Comparison of ENCODE assay signal across 9 mouse cellular contexts in the genomic region with DNA sequence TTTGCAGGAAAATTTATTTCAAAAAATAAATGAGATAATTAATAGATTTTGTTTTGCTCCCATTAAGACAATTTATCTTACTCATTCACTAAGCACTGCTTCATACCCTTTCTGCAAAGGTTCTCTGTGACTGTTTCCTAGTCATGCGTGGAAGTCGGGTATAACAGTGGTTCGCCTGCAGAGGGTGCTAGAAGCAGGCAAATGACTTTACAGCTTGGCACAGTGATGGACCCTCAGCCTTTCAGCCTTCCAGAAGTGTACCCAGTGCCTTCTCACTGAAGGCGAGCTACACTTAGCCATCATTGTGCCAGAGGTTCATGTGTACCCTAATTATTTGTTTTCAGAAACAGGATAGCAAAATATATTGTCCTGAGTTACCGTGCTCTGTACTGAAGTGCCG.
A peak's percentile ranks its signal among the peaks of the same experiment; 100 is the strongest.
DNase-seq lines count a peak whose midpoint lies in the region; ATAC-seq and TF ChIP-seq lines count a peak whose summit lies in the region.
"Had no signal": no experiment of that assay in that cellular context is flagged by ENCODE, and none has a peak within 500 bp of the region (broad histone marks: within the 10 kb centered on the region; RNA-seq: fewer than 3 reads in every experiment).

No protein-coding gene starts in this region.

- H3K27me3 ChIP-seq in kidney, adult 2 months (replicated peaks; ENCODE audit: control insufficient read depth, insufficient read depth, low read length) = no peaks in the 10 kb centered on the region
- H3K27me3 ChIP-seq in Patski = no peaks in the 10 kb centered on the region
- no peaks in the 10 kb centered on the region for H3K27me3 ChIP-seq in forebrain, embryonic 10.5 days (ENCODE audit: poor library complexity, severe bottlenecking)
- H3K27me3 ChIP-seq: embryonic facial prominence, embryonic 13.5 days had no signal

- POLR2A ChIA-PET in Patski (lab: Charles Lee) = no interaction called here

- peaks cover 6% of the 10 kb centered on the region for H3K36me3 ChIP-seq in kidney, adult 2 months (ENCODE audit: control insufficient read depth, insufficient read depth, low read length)
- H3K36me3 ChIP-seq in forebrain, embryonic 10.5 days (replicated peaks) = peaks cover 29% of the 10 kb centered on the region

- no peaks in the 10 kb centered on the region for H3K4me1 ChIP-seq in kidney, adult 2 months (ENCODE audit: control insufficient read depth, insufficient read depth, low read length)
- H3K4me1 ChIP-seq in forebrain, embryonic 10.5 days = no peaks in the 10 kb centered on the region
- H3K4me1 ChIP-seq in lung, adult 2 months (ENCODE audit: control insufficient read depth, insufficient read depth, low read length) = no peaks in the 10 kb centered on the region
- H3K4me1 ChIP-seq: embryonic facial prominence, embryonic 13.5 days had no signal

- peak; percentile 16 for DNase-seq in kidney, adult 2 months
- DNase-seq in kidney, postnatal 25 days = no peak
- no peak for DNase-seq in Patski (ENCODE audit: low read depth, low spot score)
- DNase-seq in forebrain, embryonic 10.5 days (ENCODE audit: extremely low spot score, low spot score) = peak; percentile 31
- DNase-seq in hindlimb bud, embryonic 11.5 days (ENCODE audit: extremely low spot score, low read depth, low spot score) = peak; percentile 26
- peak; percentile 27 for DNase-seq in lung, adult 2 months
- DNase-seq in retina, postnatal 1 day = peak; percentile 69
- DNase-seq in yolk sac, embryonic 10.5 days (ENCODE audit: low spot score) = no peak

- CTCF ChIA-PET in Patski (lab: Charles Lee) = interaction anchor here (1.1 to 2.4 kb wide), 7 partner anchors 10 to 31 kb away, joined by 3 to 9 read pairs (median 4); no protein-coding TSS in a partner anchor

- no peak for ATAC-seq in Patski

- in situ Hi-C loops in Patski (cut with MboI; ENCODE audit: low pct_unique_long_range_greater_than_20kb) = no loop called here

- no peak overlapping the region for H3K4me3 ChIP-seq in kidney, adult 2 months (ENCODE audit: insufficient read depth, low read depth, low read length)
- no peak overlapping the region for H3K4me3 ChIP-seq in forebrain, embryonic 10.5 days
- no peak overlapping the region for H3K4me3 ChIP-seq in lung, adult 2 months (replicated peaks; ENCODE audit: extremely low read depth, low read depth, low read length)
- H3K4me3 ChIP-seq: embryonic facial prominence, embryonic 13.5 days had no signal

- H3K9me3 ChIP-seq in forebrain, embryonic 10.5 days = no peaks in the 10 kb centered on the region
- H3K9me3 ChIP-seq: embryonic facial prominence, embryonic 13.5 days had no signal

- WGBS in kidney, adult 2 months = 68% methylated on average over 6 of the region's 6 CpGs
- 56% methylated on average over 6 of the region's 6 CpGs for WGBS in forebrain, embryonic 10.5 days
- 70% methylated on average over 6 of the region's 6 CpGs for WGBS in lung, adult 2 months

- no peak overlapping the region for H3K27ac ChIP-seq in kidney, adult 2 months (ENCODE audit: insufficient read depth, low read depth, low read length)
- no peak overlapping the region for H3K27ac ChIP-seq in forebrain, embryonic 10.5 days
- H3K27ac ChIP-seq: embryonic facial prominence, embryonic 13.5 days had no signal

- no peak for TF ChIP-seq POLR2A in kidney, adult 2 months (IDR thresholded peaks at IDR 0.05; ENCODE audit: low read depth, low read length)
- TF ChIP-seq POLR2A in lung, adult 2 months (IDR thresholded peaks at IDR 0.05; ENCODE audit: borderline replicate concordance, extremely low read depth, low read depth, low read length) = no peak

- peak; percentile 69 for TF ChIP-seq CTCF in kidney, adult 2 months (conservative IDR thresholded peaks at IDR 0.05; ENCODE audit: insufficient read depth, insufficient read length, low read depth, low read length)
- peak; percentile 70 for TF ChIP-seq CTCF in Patski (IDR thresholded peaks at IDR 0.05)
- peak; percentile 71 for TF ChIP-seq CTCF in lung, adult 2 months (IDR thresholded peaks at IDR 0.05; ENCODE audit: insufficient read depth, low read length)

Comparison
In these comparisons a context has a peak if more than half of its experiments do, and no peak if none do; other contexts are left out.
1. DNase-seq: peak in kidney, adult 2 months (single experiment), forebrain, embryonic 10.5 days (single experiment), hindlimb bud, embryonic 11.5 days (single experiment), lung, adult 2 months (single experiment) and retina, postnatal 1 day (single experiment); none in kidney, postnatal 25 days (0 of 2), Patski (single experiment) and yolk sac, embryonic 10.5 days (single experiment).
2. Peak in every context shown above with its lines, with median percentiles within 50 percentile points of each other: CTCF ChIP-seq.